Mouse (Mus musculus) cortical plate, adult 2 months (tissue): ENCODE measurements around the gene Gpnmb.

Experiments
- CTCF ChIP-seq: fragments of 200-500 bp; IDR thresholded peaks from 2 replicates; pipeline ENCODE4 v1.5.1; 2011; ENCODE audit warnings: mild to moderate bottlenecking, control low read depth, low read length; ENCODE audit not compliant: insufficient read depth; ENCODE audit errors: extremely low read depth
- POLR2A ChIP-seq: fragments of 200-500 bp; IDR thresholded peaks from 2 replicates; pipeline ENCODE4 v1.6.1; 2011; ENCODE audit warnings: mild to moderate bottlenecking, low read length, control low read depth; ENCODE audit not compliant: insufficient read depth; ENCODE audit errors: extremely low read depth

- TF ChIP-seq CTCF (peak; percentile 56), POLR2A (no peak)
Measured at GRCm38 (mm10) chr6:49039470-49040180, 3.3 kb downstream of the Gpnmb start.
